Mouse (Mus musculus): ENCODE results near the gene Tbl1xr1.

GRCm38 (mm10) chr3:22109651-22110050 is 33.2 kb downstream of the Tbl1xr1 start:
- TF ChIP-seq EP300 (optimal IDR thresholded peaks at IDR 0.05) (no peak), CTCF (IDR thresholded peaks at IDR 0.05; ENCODE audit: low read depth) (peak; percentile 32; the same call in 1 of the 2 replicates)

All from stomach, postnatal 0 days (tissue).